Mouse (Mus musculus): ENCODE results near the gene Chn2.

DNA sequence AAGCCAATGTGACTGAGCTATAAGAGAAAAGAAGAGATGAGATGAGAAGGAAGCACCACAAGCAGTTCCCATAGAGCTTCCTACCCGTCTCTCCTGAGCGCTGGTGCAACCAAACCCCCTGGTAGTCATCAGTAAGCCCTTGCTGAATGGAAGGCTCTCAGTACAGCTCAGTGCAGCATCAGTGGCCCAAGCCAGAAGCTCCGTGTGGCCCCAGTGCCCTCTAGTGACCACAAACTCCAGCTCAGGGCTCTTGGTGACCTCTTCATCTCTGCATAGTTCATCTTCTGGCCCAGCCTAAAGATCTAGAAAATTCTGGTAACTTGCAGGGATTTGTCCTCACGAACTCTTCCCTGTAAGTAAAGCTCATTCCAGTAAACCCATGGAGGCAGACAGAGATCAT is 125.4 kb downstream of the Chn2 start:
- TF ChIP-seq POLR2A (IDR thresholded peaks at IDR 0.05; ENCODE audit: low read depth, low read length), result no peak
- TF ChIP-seq ZKSCAN1 (IDR thresholded peaks at IDR 0.05; ENCODE audit: borderline replicate concordance, low read depth, low read length), result no peak
- TF ChIP-seq CTCF (conservative IDR thresholded peaks at IDR 0.05 in 1 of 2, IDR thresholded peaks at IDR 0.05 in 1 of 2; ENCODE audit: low read depth in 2 of 2, low read length in 2 of 2), result peak; percentile 48 to 84; a peak in 3 of 4 replicates
- TF ChIP-seq UBTF (IDR thresholded peaks at IDR 0.05; ENCODE audit: low read depth, low read length), result no peak
- TF ChIP-seq E2F4 (IDR thresholded peaks at IDR 0.05; ENCODE audit: insufficient replicate concordance, low read depth, low read length), result no peak
